Comparison of ENCODE assay signal across 27 mouse cellular contexts in the genomic region with DNA sequence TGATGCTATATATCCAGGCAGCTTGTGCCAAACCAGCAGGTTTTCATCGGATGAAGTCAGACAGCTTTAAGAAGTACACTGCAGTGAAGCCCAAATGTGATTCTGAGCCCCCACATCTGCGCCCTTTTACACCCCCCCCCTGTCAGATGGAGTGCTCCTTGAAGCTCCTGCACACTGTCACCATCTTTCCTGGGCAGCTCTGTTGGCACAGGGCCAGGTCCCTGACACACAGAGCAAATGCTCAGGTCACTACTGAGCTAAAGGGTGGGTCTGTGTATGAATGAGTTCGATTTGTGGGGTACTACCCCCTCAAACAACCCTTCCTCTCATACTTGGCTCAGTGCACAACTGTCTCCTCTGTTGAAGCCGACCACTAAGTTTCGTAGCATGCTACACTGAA. TPM values are rescaled to one million over a fixed set of nuclear protein-coding genes. Genes with fewer than 3 reads are reported as not detected.
"Had no signal": no experiment of that assay in that cellular context is flagged by ENCODE, and none has a peak within 500 bp of the region (broad histone marks: within the 10 kb centered on the region; RNA-seq: fewer than 3 reads in every experiment).

No protein-coding gene starts in this region.

- H3K4me3 ChIP-seq: liver, embryonic 13.5 days; myocyte; neural tube, embryonic 13.5 days; stomach, embryonic 15.5 days had no signal

- H3K36me3 ChIP-seq: liver, embryonic 13.5 days; neural tube, embryonic 13.5 days; stomach, embryonic 15.5 days had no signal

- H3K4me2 ChIP-seq: liver, embryonic 13.5 days; neural tube, embryonic 13.5 days; stomach, embryonic 15.5 days had no signal

- H3K9me3 ChIP-seq: liver, embryonic 13.5 days; neural tube, embryonic 13.5 days; stomach, embryonic 15.5 days had no signal

- H3K4me1 ChIP-seq: liver, embryonic 13.5 days; stomach, embryonic 15.5 days had no signal

- H3K27me3 ChIP-seq: liver, embryonic 13.5 days; stomach, embryonic 15.5 days had no signal

- H3K27ac ChIP-seq: liver, embryonic 13.5 days; stomach, embryonic 15.5 days had no signal

- H3K9ac ChIP-seq: liver, embryonic 13.5 days; neural tube, embryonic 13.5 days; stomach, embryonic 15.5 days had no signal

- ATAC-seq: intestine, embryonic 16.5 days; midbrain, embryonic 16.5 days had no signal

- DNase-seq: kidney, adult 18-20 months; kidney, adult 9 months; kidney, postnatal 14 days; kidney, postnatal 4 days; liver, embryonic 13.5 days; lung, adult 2 months; lung, postnatal 14 days; lung, postnatal 4 days; right cerebral cortex, adult 18-20 months; spleen, adult 18-20 months; thymus, adult 2 months; thymus, postnatal 14 days; thymus, postnatal 4 days had no signal

RNA-seq across cellular contexts. Expression of gene Htr3a, which starts 18.5 kb away (rescaled TPM):
- total RNA-seq: liver, adult 2 months; megakaryocyte progenitor cell, adult 5-6 weeks; monocyte, adult 5-6 weeks; neutrophil, adult 5-6 weeks had no signal
- polyA plus RNA-seq: liver, adult 2 months; myocyte had no signal

RNA-seq across cellular contexts. Expression of gene Htr3b, which starts 35.4 kb away (rescaled TPM):
- total RNA-seq: layer of hippocampus, adult 18-20 months; layer of hippocampus, postnatal 14 days; left cerebral cortex, postnatal 25 days; liver, adult 2 months; megakaryocyte progenitor cell, adult 5-6 weeks; monocyte, adult 5-6 weeks; neutrophil, adult 5-6 weeks had no signal
- polyA plus RNA-seq: limb, embryonic 11.5 days; liver, adult 2 months; liver, embryonic 13.5 days; liver, embryonic 16.5 days; lung, adult 2 months; midbrain, embryonic 16.5 days; myocyte; thymus, adult 2 months had no signal
